Mouse (Mus musculus) right cerebral cortex, postnatal 4 days (tissue): Measurements from ENCODE around the gene Exoc3l4.

Experiments used
- DNase-seq: peaks from one replicate; pipeline ENCODE4 v3.0.0-alpha.2; 2022

Gene Exoc3l4

GRCm38 (mm10) chr12:111436640-111437039 lies 19.8 kb downstream of the Exoc3l4 start:
- DNase-seq = no peak

- no peak for DNase-seq
Measured at GRCm38 (mm10) chr12:111437222-111437900, 20.5 kb downstream of the Exoc3l4 start.

- no peak for DNase-seq
Measured at GRCm38 (mm10) chr12:111438850-111439249, 22.0 kb downstream of the Exoc3l4 start.

GRCm38 (mm10) chr12:111440701-111441373 lies 24.0 kb downstream of the Exoc3l4 start:
- DNase-seq = no peak

- DNase-seq = no peak
Measured at GRCm38 (mm10) chr12:111441523-111441922, 24.7 kb downstream of the Exoc3l4 start.

- no peak for DNase-seq
Measured at GRCm38 (mm10) chr12:111442309-111443010, 25.6 kb downstream of the Exoc3l4 start, which contains the start of gene Tnfaip2. TSS of gene Tnfaip2 (plus strand) at chr12:111442469.

GRCm38 (mm10) chr12:111443011-111443870 lies 26.4 kb downstream of the Exoc3l4 start:
- no peak for DNase-seq

- DNase-seq = no peak
Measured at GRCm38 (mm10) chr12:111443921-111444831, 27.4 kb downstream of the Exoc3l4 start.

- no peak for DNase-seq
Measured at GRCm38 (mm10) chr12:111445161-111445889, 28.5 kb downstream of the Exoc3l4 start.

GRCm38 (mm10) chr12:111445890-111446613 lies 29.2 kb downstream of the Exoc3l4 start:
- DNase-seq = no peak

- DNase-seq = no peak
Measured at GRCm38 (mm10) chr12:111446745-111447144, 29.9 kb downstream of the Exoc3l4 start.

GRCm38 (mm10) chr12:111447350-111447749 lies 30.5 kb downstream of the Exoc3l4 start:
- no peak for DNase-seq

GRCm38 (mm10) chr12:111447898-111448760 lies 31.3 kb downstream of the Exoc3l4 start:
- DNase-seq = no peak

GRCm38 (mm10) chr12:111448931-111449705 lies 32.3 kb downstream of the Exoc3l4 start:
- no peak for DNase-seq

- DNase-seq = no peak
Measured at GRCm38 (mm10) chr12:111450359-111450758, 33.5 kb downstream of the Exoc3l4 start.

- DNase-seq = no peak
Measured at GRCm38 (mm10) chr12:111451561-111451960, 34.7 kb downstream of the Exoc3l4 start.

- no peak for DNase-seq
Measured at GRCm38 (mm10) chr12:111454021-111454420, 37.2 kb downstream of the Exoc3l4 start.

- DNase-seq = no peak
Measured at GRCm38 (mm10) chr12:111454543-111455280, 37.9 kb downstream of the Exoc3l4 start.
